Mouse (Mus musculus) limb, embryonic 12.5 days (tissue): ENCODE data around the gene Cep112. TPM values are rescaled to one million over a fixed set of nuclear protein-coding genes. Genes with fewer than 3 reads are reported as not detected.

Experiments used
- ATAC-seq: fragments of 200-750 bp; cut with Nextera tagmentation; 2 replicates; pipeline ENCODE4 v1.8.0; 2017; ENCODE audit warnings: low read depth, moderate TSS enrichment; ENCODE audit not compliant: insufficient number of reproducible peaks, insufficient read depth, low FRiP score, low TSS enrichment
- H3K27ac ChIP-seq: fragments of 300-500 bp; sonication (generic); 2 replicates; pipeline ENCODE4 v1.5.1; 2016; ENCODE audit warnings: mild to moderate bottlenecking, moderate library complexity
- H3K27me3 ChIP-seq: fragments of 300-500 bp; sonication (generic); 2 replicates; pipeline ENCODE4 v1.6.1; 2016; ENCODE audit warnings: mild to moderate bottlenecking, moderate library complexity
- H3K36me3 ChIP-seq: fragments of 300-500 bp; sonication (generic); 2 replicates; pipeline ENCODE4 v1.6.1; 2016; ENCODE audit warnings: mild to moderate bottlenecking, moderate library complexity
- H3K4me1 ChIP-seq: fragments of 300-500 bp; sonication (generic); replicated peaks from 2 replicates; pipeline ENCODE4 v1.6.1; 2016
- H3K4me2 ChIP-seq: fragments of 300-500 bp; sonication (generic); 2 replicates; pipeline ENCODE4 v1.6.1; 2016; ENCODE audit warnings: mild to moderate bottlenecking, moderate library complexity
- H3K4me3 ChIP-seq: fragments of 300-500 bp; sonication (generic); replicated peaks from 2 replicates; pipeline ENCODE4 v1.5.1; 2016; ENCODE audit warnings: mild to moderate bottlenecking
- H3K9ac ChIP-seq: fragments of 300-500 bp; sonication (generic); replicated peaks from 2 replicates; pipeline ENCODE4 v1.6.1; 2016; ENCODE audit warnings: mild to moderate bottlenecking, moderate library complexity
- H3K9me3 ChIP-seq: fragments of 300-500 bp; sonication (generic); 2 replicates; pipeline ENCODE4 v1.6.1; 2016; ENCODE audit warnings: mild to moderate bottlenecking, moderate library complexity
- WGBS: fragments of 180-500 bp; shearing (Covaris S2); methylation state at CpG from one replicate; pipeline ENCODE4 v1.1.7; 2016; 5-methylcytosine and 5-hydroxymethylcytosine counted together
- polyA plus RNA-seq: library from polyadenylated mRNA; unstranded; fragments of >200 nt; fragmentation: Nextera tagmentation; extraction: Ambion mirVana; gene quantifications from 2 replicates; pipeline ENCODE4 v1.2.1, GENCODE M21; 2016

Gene Cep112
- polyA plus RNA-seq, 1 experiment from 2014 or later, result 17.8 TPM

- H3K4me3 ChIP-seq, result no peak overlapping the region
- H3K27me3 ChIP-seq, result no peaks in the 10 kb centered on the region
- no peak overlapping the region for H3K27ac ChIP-seq
- no peaks in the 10 kb centered on the region for H3K36me3 ChIP-seq
- no peak overlapping the region for H3K4me2 ChIP-seq
- ATAC-seq, result no peak
- H3K9me3 ChIP-seq, result no peaks in the 10 kb centered on the region
- no peak overlapping the region for H3K9ac ChIP-seq
- 0 out of 2 replicates have a peak, but pooled peaks cover 5% of the 10 kb centered on the region for H3K4me1 ChIP-seq
- WGBS, result 93% methylated on average over 11 of the region's 11 CpGs
Observed at GRCm38 (mm10) chr11:108606036-108606435, 181.0 kb downstream of the Cep112 start.

DNA sequence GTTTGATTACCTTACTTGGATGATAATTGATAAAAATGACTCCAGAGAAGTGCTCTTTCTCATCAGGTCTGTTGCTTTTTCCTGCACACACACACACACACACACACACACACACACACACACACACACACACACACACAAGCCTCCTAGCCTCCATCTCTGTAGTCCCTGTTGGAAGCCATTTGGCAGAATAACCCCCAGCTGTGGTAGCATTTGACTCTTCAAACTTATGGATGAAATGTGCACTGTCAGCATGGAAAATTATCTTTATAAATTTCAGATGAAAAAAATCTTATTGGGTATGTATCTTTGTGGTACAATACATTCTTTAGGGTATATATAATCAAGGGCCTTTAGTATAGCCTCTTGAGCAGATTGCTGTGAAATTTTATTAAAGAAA, 181.8 kb downstream of the Cep112 start:
- H3K9me3 ChIP-seq, result no peaks in the 10 kb centered on the region
- no peak overlapping the region for H3K4me2 ChIP-seq
- no peak for ATAC-seq
- H3K4me3 ChIP-seq, result no peak overlapping the region
- no peaks in the 10 kb centered on the region for H3K36me3 ChIP-seq
- H3K4me1 ChIP-seq, result 0 out of 2 replicates have a peak, but pooled peaks cover 5% of the 10 kb centered on the region
- H3K9ac ChIP-seq, result no peak overlapping the region
- H3K27me3 ChIP-seq, result no peaks in the 10 kb centered on the region
- H3K27ac ChIP-seq, result no peak overlapping the region

GRCm38 (mm10) chr11:108620628-108621433, 195.8 kb downstream of the Cep112 start:
- Histone ChIP-seq H3K9me3 (peaks cover 2% of the 10 kb centered on the region), H3K27me3 (no peaks in the 10 kb centered on the region), H3K27ac (peak overlapping the region; percentile 29; the same call in 1 of the 2 replicates), H3K36me3 (no peaks in the 10 kb centered on the region), H3K4me2 (peak overlapping the region; percentile 34), H3K4me3 (no peak overlapping the region), H3K4me1 (peaks cover 15% of the 10 kb centered on the region), H3K9ac (no peak overlapping the region)
- no peak for ATAC-seq
- WGBS, result 9% methylated on average over 7 of the region's 7 CpGs

GRCm38 (mm10) chr11:108621434-108621901, 196.5 kb downstream of the Cep112 start:
- Histone ChIP-seq H3K4me2 (peak overlapping the region; percentile 34), H3K36me3 (no peaks in the 10 kb centered on the region), H3K9ac (no peak overlapping the region), H3K4me1 (peaks cover 15% of the 10 kb centered on the region), H3K9me3 (peaks cover 4% of the 10 kb centered on the region), H3K4me3 (no peak overlapping the region), H3K27ac (peak overlapping the region; percentile 9), H3K27me3 (no peaks in the 10 kb centered on the region)
- WGBS, result 18% methylated on average over 9 of the region's 9 CpGs
- no peak for ATAC-seq

DNA sequence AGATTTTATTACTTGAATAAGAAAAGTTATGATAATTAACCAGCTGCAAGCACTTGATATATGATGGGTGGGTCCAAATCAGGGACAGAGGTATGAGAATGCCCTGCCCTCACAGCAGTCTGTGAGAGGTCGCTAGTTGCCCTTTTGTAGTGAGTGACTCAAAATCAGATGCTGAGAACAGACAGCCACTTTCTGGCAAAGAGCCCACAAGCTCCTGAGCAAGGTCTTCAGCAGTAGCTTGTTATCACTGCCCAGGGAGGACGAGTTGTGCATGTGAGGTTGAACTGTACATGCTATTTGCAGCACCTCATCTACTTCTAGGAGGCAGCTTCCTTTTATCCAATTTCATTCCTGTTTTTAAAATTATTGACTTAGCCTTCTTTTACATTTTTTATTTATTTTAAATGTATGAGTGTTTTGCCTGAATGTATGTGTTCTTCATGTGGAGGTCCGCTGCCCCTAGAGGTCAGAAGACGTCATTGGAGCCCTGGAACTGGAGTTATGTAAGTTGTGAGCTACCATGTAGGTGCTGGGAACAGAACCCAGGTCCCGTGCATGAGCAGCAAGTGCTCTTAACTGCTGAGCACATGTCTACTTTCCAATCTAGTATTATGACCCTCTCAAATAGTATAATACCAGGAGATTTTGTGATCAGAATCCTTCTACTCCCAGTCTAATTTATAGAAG, 200.7 kb downstream of the Cep112 start:
- H3K9me3 ChIP-seq, result peaks cover 4% of the 10 kb centered on the region
- ATAC-seq, result no peak
- 82% methylated on average over 5 of the region's 5 CpGs for WGBS

DNA sequence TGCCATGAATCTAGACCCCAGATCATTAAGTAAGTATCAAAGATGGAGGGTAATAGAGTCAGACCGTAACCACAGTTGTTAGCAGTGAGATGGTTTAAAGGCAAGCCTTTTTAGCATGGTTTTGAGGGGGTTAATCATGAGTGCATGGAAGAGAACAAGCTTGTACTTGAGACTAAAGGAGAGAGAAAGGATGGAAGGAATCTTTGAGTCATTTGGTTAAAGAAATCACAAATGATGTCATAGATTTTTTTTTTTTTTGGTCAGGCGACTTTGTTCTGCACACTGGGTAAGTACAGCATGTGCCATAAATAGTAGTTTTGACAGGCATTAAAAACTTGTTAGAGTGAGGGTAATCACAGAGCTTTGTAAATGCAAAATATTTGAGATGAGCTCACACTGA, 212.8 kb downstream of the Cep112 start:
- no peak overlapping the region for H3K9ac ChIP-seq
- H3K4me3 ChIP-seq, result no peak overlapping the region
- H3K27me3 ChIP-seq, result no peaks in the 10 kb centered on the region
- H3K9me3 ChIP-seq, result no peaks in the 10 kb centered on the region
- no peak overlapping the region for H3K27ac ChIP-seq
- no peak for ATAC-seq
- 81% methylated on average over 2 of the region's 2 CpGs for WGBS
- H3K4me1 ChIP-seq, result peaks cover 4% of the 10 kb centered on the region
- no peaks in the 10 kb centered on the region for H3K36me3 ChIP-seq
- no peak overlapping the region for H3K4me2 ChIP-seq

More for the DNA sequence above, 200.7 kb downstream of the Cep112 start:
- no peak overlapping the region for H3K9ac ChIP-seq
- H3K36me3 ChIP-seq, result no peaks in the 10 kb centered on the region
- H3K4me2 ChIP-seq, result no peak overlapping the region
- H3K27me3 ChIP-seq, result no peaks in the 10 kb centered on the region
- no peak overlapping the region for H3K27ac ChIP-seq
- no peak overlapping the region for H3K4me3 ChIP-seq
- H3K4me1 ChIP-seq, result peaks cover 10% of the 10 kb centered on the region

- no peak for ATAC-seq
- Histone ChIP-seq H3K27ac (no peak overlapping the region), H3K27me3 (no peaks in the 10 kb centered on the region), H3K4me2 (no peak overlapping the region), H3K36me3 (no peaks in the 10 kb centered on the region), H3K4me1 (peaks cover 3% of the 10 kb centered on the region; the same call in 1 of the 2 replicates), H3K9ac (no peak overlapping the region), H3K9me3 (no peaks in the 10 kb centered on the region), H3K4me3 (no peak overlapping the region)
- 75% methylated on average over 2 of the region's 2 CpGs for WGBS
Observed at GRCm38 (mm10) chr11:108655574-108655973, 230.6 kb downstream of the Cep112 start.

DNA sequence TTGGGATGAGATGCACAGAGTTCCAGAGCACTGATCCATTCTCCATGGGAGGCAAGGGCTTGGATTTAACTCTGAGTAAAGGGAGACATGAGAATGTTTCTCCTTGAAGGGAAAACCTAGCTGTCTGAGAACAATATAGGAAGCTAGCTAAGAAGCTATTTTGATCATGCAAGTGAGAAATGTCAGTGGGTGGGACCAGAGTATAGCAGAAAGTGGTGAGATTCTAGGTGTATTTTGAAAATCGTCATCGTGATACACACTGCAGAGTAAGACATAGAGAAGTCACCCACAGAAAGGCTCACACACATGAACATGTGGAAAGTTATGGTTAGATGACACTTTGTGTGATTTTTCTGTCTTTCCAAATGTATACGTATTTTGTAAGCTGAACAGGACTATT, 257.0 kb downstream of the Cep112 start:
- Histone ChIP-seq H3K36me3 (no peaks in the 10 kb centered on the region), H3K9me3 (no peaks in the 10 kb centered on the region), H3K27me3 (no peaks in the 10 kb centered on the region), H3K27ac (no peak overlapping the region), H3K9ac (no peak overlapping the region), H3K4me2 (no peak overlapping the region), H3K4me3 (no peak overlapping the region), H3K4me1 (no peaks in the 10 kb centered on the region)
- 88% methylated on average over 3 of the region's 3 CpGs for WGBS
- ATAC-seq, result no peak

DNA sequence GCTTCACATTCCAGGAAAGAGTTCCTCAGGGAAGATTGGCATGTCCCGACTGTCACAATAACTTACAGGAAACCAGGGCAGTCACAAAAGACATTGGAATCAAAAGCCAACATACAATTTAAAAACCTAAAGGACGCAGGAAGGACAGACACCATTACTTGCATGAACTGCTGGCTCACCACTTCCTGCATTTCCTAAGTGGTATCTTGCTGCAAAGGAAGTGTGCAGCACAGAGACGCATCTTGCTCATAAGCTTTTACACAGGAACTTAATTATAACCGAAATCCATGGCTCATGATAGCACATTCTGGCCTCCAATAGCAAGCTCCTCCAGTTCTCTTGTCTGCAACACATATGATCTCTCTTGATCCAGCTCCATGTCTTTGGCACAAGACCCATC, 271.6 kb downstream of the Cep112 start:
- Histone ChIP-seq H3K4me1 (no peaks in the 10 kb centered on the region), H3K36me3 (no peaks in the 10 kb centered on the region), H3K9ac (no peak overlapping the region), H3K4me3 (no peak overlapping the region), H3K27me3 (no peaks in the 10 kb centered on the region), H3K27ac (no peak overlapping the region), H3K4me2 (no peak overlapping the region), H3K9me3 (no peaks in the 10 kb centered on the region)
- ATAC-seq, result no peak
- WGBS, result 85% methylated on average over 4 of the region's 4 CpGs

GRCm38 (mm10) chr11:108752301-108752700, 327.3 kb downstream of the Cep112 start:
- Histone ChIP-seq H3K9ac (no peak overlapping the region), H3K4me1 (peaks cover 17% of the 10 kb centered on the region; the same call in 1 of the 2 replicates), H3K4me2 (no peak overlapping the region), H3K27me3 (no peaks in the 10 kb centered on the region), H3K4me3 (no peak overlapping the region), H3K9me3 (no peaks in the 10 kb centered on the region), H3K27ac (no peak overlapping the region), H3K36me3 (no peaks in the 10 kb centered on the region)
- ATAC-seq, result no peak
- WGBS, result 61% methylated on average over 7 of the region's 7 CpGs

DNA sequence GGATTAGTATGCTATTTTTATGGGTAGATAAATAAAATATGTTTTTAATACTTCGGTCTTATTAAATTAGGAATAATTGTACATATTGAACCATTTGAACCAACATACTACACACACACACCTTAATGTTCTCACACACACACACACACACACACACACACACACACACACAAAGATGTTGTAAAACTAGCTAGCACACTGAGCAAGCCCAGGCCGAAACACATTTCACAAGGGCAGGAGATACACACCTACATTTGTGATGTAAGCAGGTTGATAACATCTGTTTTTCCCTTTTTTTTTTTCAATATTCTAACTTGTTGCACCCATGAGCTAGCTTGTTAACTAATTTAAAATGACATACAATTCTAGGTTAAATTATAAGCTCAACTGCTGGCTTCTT, 327.8 kb downstream of the Cep112 start:
- no peak for ATAC-seq
- no peak overlapping the region for H3K4me2 ChIP-seq
- H3K36me3 ChIP-seq, result no peaks in the 10 kb centered on the region
- H3K4me1 ChIP-seq, result peaks cover 20% of the 10 kb centered on the region; the same call in 1 of the 2 replicates
- H3K27ac ChIP-seq, result no peak overlapping the region
- H3K27me3 ChIP-seq, result no peaks in the 10 kb centered on the region
- WGBS, result 91% methylated on average over 2 of the region's 2 CpGs
- no peak overlapping the region for H3K9ac ChIP-seq
- no peak overlapping the region for H3K4me3 ChIP-seq
- no peaks in the 10 kb centered on the region for H3K9me3 ChIP-seq
